16 mouse cellular contexts compared by ENCODE assay signal in genomic region chr7:121542458-121542857, GRCm38 (mm10).
DNase-seq lines count a peak whose midpoint lies in the region; ATAC-seq and TF ChIP-seq lines count a peak whose summit lies in the region.
"Had no signal": no experiment of that assay in that cellular context is flagged by ENCODE, and none has a peak within 500 bp of the region (broad histone marks: within the 10 kb centered on the region; RNA-seq: fewer than 3 reads in every experiment).

No protein-coding gene starts in this region.

- H3K27ac ChIP-seq in intestine, postnatal 0 days (ENCODE audit: low read depth, low read length): no peak overlapping the region
- no peak overlapping the region for H3K27ac ChIP-seq in intestine, embryonic 16.5 days (ENCODE audit: low read length)
- H3K27ac ChIP-seq in midbrain, postnatal 0 days (ENCODE audit: low read depth, low read length): no peak overlapping the region
- H3K27ac ChIP-seq in midbrain, embryonic 11.5 days (ENCODE audit: low read depth, low read length): no peak overlapping the region
- H3K27ac ChIP-seq: hindbrain, embryonic 15.5 days; macrophage; neural tube, embryonic 13.5 days had no signal

- no peaks in the 10 kb centered on the region for H3K4me1 ChIP-seq in intestine, postnatal 0 days (replicated peaks; ENCODE audit: control insufficient read depth, insufficient read depth, low read length)
- H3K4me1 ChIP-seq in intestine, embryonic 16.5 days (ENCODE audit: control insufficient read depth, insufficient read depth, low read length): no peaks in the 10 kb centered on the region
- no peaks in the 10 kb centered on the region for H3K4me1 ChIP-seq in midbrain, postnatal 0 days (ENCODE audit: insufficient read depth, low read length)
- H3K4me1 ChIP-seq in midbrain, embryonic 11.5 days (ENCODE audit: control insufficient read depth, insufficient read depth, low read length): no peaks in the 10 kb centered on the region

- peak; percentile 35 to 47 for DNase-seq in cerebellum, postnatal 10 days
- no peak for DNase-seq in cerebellum, adult 9-10 months
- peak; percentile 34 for DNase-seq in midbrain, postnatal 0 days (ENCODE audit: low spot score)
- no peak for DNase-seq in midbrain, embryonic 11.5 days (ENCODE audit: low spot score, missing footprints)
- DNase-seq in adrenal gland, postnatal 36 days: no peak
- DNase-seq: adrenal gland, adult 2 months; cerebellum, postnatal 25 days; kidney, adult 2 months; lung, adult 18-20 months; thymus, adult 2 months had no signal

- no peaks in the 10 kb centered on the region for H3K36me3 ChIP-seq in intestine, postnatal 0 days (ENCODE audit: control insufficient read depth, insufficient read depth)
- H3K36me3 ChIP-seq in intestine, embryonic 16.5 days (ENCODE audit: control insufficient read depth, insufficient read depth, low read length): no peaks in the 10 kb centered on the region
- no peaks in the 10 kb centered on the region for H3K36me3 ChIP-seq in midbrain, postnatal 0 days (ENCODE audit: insufficient read depth, low read length)
- H3K36me3 ChIP-seq in midbrain, embryonic 11.5 days (ENCODE audit: control insufficient read depth, insufficient read depth, low read length): no peaks in the 10 kb centered on the region
- H3K36me3 ChIP-seq: hindbrain, embryonic 15.5 days; neural tube, embryonic 13.5 days had no signal

- no peak overlapping the region for H3K4me3 ChIP-seq in intestine, postnatal 0 days (ENCODE audit: low read depth, low read length)
- H3K4me3 ChIP-seq in intestine, embryonic 16.5 days (ENCODE audit: low read length): no peak overlapping the region
- no peak overlapping the region for H3K4me3 ChIP-seq in midbrain, postnatal 0 days (ENCODE audit: low read depth, low read length)
- H3K4me3 ChIP-seq in midbrain, embryonic 11.5 days (ENCODE audit: low read depth, low read length): no peak overlapping the region
- H3K4me3 ChIP-seq: hindbrain, embryonic 15.5 days; neural tube, embryonic 13.5 days had no signal

- peak; percentile 34 for TF ChIP-seq CTCF in intestine, postnatal 0 days (IDR thresholded peaks at IDR 0.05; ENCODE audit: low read depth)
- TF ChIP-seq CTCF in midbrain, postnatal 0 days (IDR thresholded peaks at IDR 0.05): peak; percentile 69

- no peaks in the 10 kb centered on the region for H3K9me3 ChIP-seq in intestine, postnatal 0 days (ENCODE audit: control insufficient read depth)
- no peaks in the 10 kb centered on the region for H3K9me3 ChIP-seq in intestine, embryonic 16.5 days (ENCODE audit: control insufficient read depth, low read length)
- H3K9me3 ChIP-seq in midbrain, postnatal 0 days (ENCODE audit: low read length): no peaks in the 10 kb centered on the region
- H3K9me3 ChIP-seq in midbrain, embryonic 11.5 days (ENCODE audit: control insufficient read depth, low read length): no peaks in the 10 kb centered on the region

- 33% methylated on average over 2 of the region's 2 CpGs for WGBS in intestine, postnatal 0 days
- 44% methylated on average over 2 of the region's 2 CpGs for WGBS in intestine, embryonic 16.5 days
- WGBS in midbrain, postnatal 0 days: 61% methylated on average over 2 of the region's 2 CpGs
- WGBS in midbrain, embryonic 11.5 days: 63% methylated on average over 2 of the region's 2 CpGs

- no peak overlapping the region for H3K4me2 ChIP-seq in intestine, postnatal 0 days (replicated peaks; ENCODE audit: low read depth)
- no peak overlapping the region for H3K4me2 ChIP-seq in intestine, embryonic 16.5 days (ENCODE audit: low read depth, low read length)
- H3K4me2 ChIP-seq in midbrain, postnatal 0 days (ENCODE audit: low read depth, low read length, poor library complexity, severe bottlenecking): no peak overlapping the region
- H3K4me2 ChIP-seq in midbrain, embryonic 11.5 days: no peak overlapping the region
- H3K4me2 ChIP-seq: hindbrain, embryonic 15.5 days; neural tube, embryonic 13.5 days had no signal

- no peaks in the 10 kb centered on the region for H3K27me3 ChIP-seq in intestine, postnatal 0 days (replicated peaks; ENCODE audit: control insufficient read depth, insufficient read depth, low read length)
- H3K27me3 ChIP-seq in intestine, embryonic 16.5 days (replicated peaks; ENCODE audit: control insufficient read depth, insufficient read depth, low read length): 0 out of 2 replicates have a peak, but pooled peaks cover 2% of the 10 kb centered on the region
- no peaks in the 10 kb centered on the region for H3K27me3 ChIP-seq in midbrain, postnatal 0 days (ENCODE audit: insufficient read depth, low read length)
- H3K27me3 ChIP-seq in midbrain, embryonic 11.5 days (ENCODE audit: control insufficient read depth, insufficient read depth, low read length): no peaks in the 10 kb centered on the region
- H3K27me3 ChIP-seq: hindbrain, embryonic 15.5 days; neural tube, embryonic 13.5 days had no signal

- ATAC-seq in intestine, postnatal 0 days: no peak
- ATAC-seq in intestine, embryonic 16.5 days: no peak
- ATAC-seq in midbrain, postnatal 0 days (ENCODE audit: low FRiP score): no peak
- ATAC-seq in midbrain, embryonic 11.5 days (ENCODE audit: low FRiP score): no peak
- ATAC-seq in megakaryocyte, adult 5-6 weeks (ENCODE audit: poor library complexity, severe bottlenecking): no peak

- no peak overlapping the region for H3K9ac ChIP-seq in intestine, postnatal 0 days (ENCODE audit: low read depth, low read length)
- no peak overlapping the region for H3K9ac ChIP-seq in intestine, embryonic 16.5 days (ENCODE audit: low read depth, low read length)
- no peak overlapping the region for H3K9ac ChIP-seq in midbrain, postnatal 0 days (replicated peaks; ENCODE audit: low read length, poor library complexity, severe bottlenecking)
- no peak overlapping the region for H3K9ac ChIP-seq in midbrain, embryonic 11.5 days (ENCODE audit: low read length)
- H3K9ac ChIP-seq: hindbrain, embryonic 15.5 days; neural tube, embryonic 13.5 days had no signal

Comparison
In these comparisons a context has a peak if more than half of its experiments do, and no peak if none do; other contexts are left out.
1. DNase-seq: peak in cerebellum, postnatal 10 days (2 of 2) and midbrain, postnatal 0 days (single experiment); none in cerebellum, adult 9-10 months (single experiment), midbrain, embryonic 11.5 days (single experiment) and adrenal gland, postnatal 36 days (0 of 2).